Mouse (Mus musculus) limb, embryonic 14.5 days (tissue): ENCODE measurements at regions not wholly inside any gene's neighbourhood (a gene's known extent, or its start where the extent isn't known, plus 50 kb on each side); places are given as distances from the start of the nearest gene placed in this dataset.

ENCODE experiments used
- ATAC-seq: fragments of 200-750 bp; cut with Nextera tagmentation; 2 replicates; pipeline ENCODE4 v1.8.0; 2017; ENCODE audit warnings: low read depth, moderate number of reproducible peaks, moderate TSS enrichment; ENCODE audit not compliant: low FRiP score
- DNase-seq: peaks from one replicate; pipeline ENCODE4 v3.0.0-alpha.2; 2015; ENCODE audit warnings: low spot score
- H3K27ac ChIP-seq: fragments of 300-500 bp; sonication (generic); replicated peaks from 2 replicates; pipeline ENCODE4 v1.5.1; 2014; ENCODE audit warnings: low read depth, mild to moderate bottlenecking, low read length, moderate library complexity, mixed read lengths
- H3K27me3 ChIP-seq: fragments of 300-500 bp; sonication (generic); 2 replicates; pipeline ENCODE4 v1.6.1; 2014; ENCODE audit warnings: low read length, mixed read lengths; ENCODE audit not compliant: control insufficient read depth, insufficient read depth
- H3K36me3 ChIP-seq: fragments of 300-500 bp; sonication (generic); 2 replicates; pipeline ENCODE4 v1.6.1; 2014; ENCODE audit warnings: mild to moderate bottlenecking, low read length, moderate library complexity, mixed read lengths; ENCODE audit not compliant: control insufficient read depth, insufficient read depth
- H3K4me1 ChIP-seq: fragments of 300-500 bp; sonication (generic); 2 replicates; pipeline ENCODE4 v1.6.1; 2014; ENCODE audit warnings: antibody characterized with exemption, low read length, mixed read lengths; ENCODE audit not compliant: control insufficient read depth, insufficient read depth
- H3K4me2 ChIP-seq: fragments of 300-500 bp; sonication (generic); replicated peaks from 2 replicates; pipeline ENCODE4 v1.6.1; 2014; ENCODE audit warnings: low read depth, mild to moderate bottlenecking, low read length, moderate library complexity; ENCODE audit not compliant: severe bottlenecking
- H3K4me3 ChIP-seq: fragments of 300-500 bp; sonication (generic); replicated peaks from 2 replicates; pipeline ENCODE4 v1.5.1; 2014; ENCODE audit warnings: low read length
- H3K9ac ChIP-seq: fragments of 300-500 bp; sonication (generic); 2 replicates; pipeline ENCODE4 v1.6.1; 2014; ENCODE audit warnings: mild to moderate bottlenecking, low read depth, low read length, moderate library complexity; ENCODE audit not compliant: severe bottlenecking
- H3K9me3 ChIP-seq: fragments of 300-500 bp; sonication (generic); 2 replicates; pipeline ENCODE4 v1.6.1; 2016; ENCODE audit warnings: low read length; ENCODE audit not compliant: control insufficient read depth
- POLR2A ChIP-seq: fragments of 200-500 bp; IDR thresholded peaks from 2 replicates; pipeline ENCODE4 v1.8.0; 2012; ENCODE audit warnings: inconsistent platforms, mild to moderate bottlenecking, moderate library complexity, borderline replicate concordance; ENCODE audit not compliant: insufficient read depth, insufficient read length; ENCODE audit errors: extremely low read depth
- WGBS: fragments of 180-500 bp; shearing (Covaris S2); extraction: QIAGEN DNeasy Blood & Tissue Kit; methylation state at CpG from one replicate; pipeline ENCODE4 v1.1.7; 2014; 5-methylcytosine and 5-hydroxymethylcytosine counted together

DNA sequence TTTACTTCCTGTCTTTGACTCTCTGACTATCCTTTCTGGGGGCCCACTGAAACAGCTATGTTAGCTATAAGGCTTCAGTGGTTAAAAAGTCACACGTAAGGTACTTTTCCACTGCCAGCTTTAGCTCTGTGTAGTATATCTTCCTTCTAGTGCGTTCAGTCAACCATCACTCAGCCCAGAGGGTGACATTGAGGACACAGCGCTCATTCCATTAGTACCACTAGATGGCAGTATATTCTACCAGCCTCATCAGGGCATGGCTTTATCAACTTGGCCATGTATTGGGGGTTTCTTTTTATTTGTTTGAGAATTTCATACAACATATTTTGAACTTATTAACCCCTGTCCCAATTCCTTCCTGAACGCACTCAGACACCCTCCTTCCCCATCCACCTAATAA lies 198.2 kb upstream of the Ift57 start:
- WGBS: 40% methylated on average over 4 of the region's 4 CpGs
- Histone ChIP-seq H3K9me3 (no peaks in the 10 kb centered on the region), H3K27me3 (no peaks in the 10 kb centered on the region), H3K9ac (no peak overlapping the region), H3K4me2 (no peak overlapping the region), H3K4me3 (no peak overlapping the region), H3K27ac (no peak overlapping the region), H3K36me3 (no peaks in the 10 kb centered on the region), H3K4me1 (no peaks in the 10 kb centered on the region)
- no peak for TF ChIP-seq POLR2A
- DNase-seq: peak; percentile 72
- peak; percentile 55; the same call in 1 of the 2 replicates for ATAC-seq

DNA sequence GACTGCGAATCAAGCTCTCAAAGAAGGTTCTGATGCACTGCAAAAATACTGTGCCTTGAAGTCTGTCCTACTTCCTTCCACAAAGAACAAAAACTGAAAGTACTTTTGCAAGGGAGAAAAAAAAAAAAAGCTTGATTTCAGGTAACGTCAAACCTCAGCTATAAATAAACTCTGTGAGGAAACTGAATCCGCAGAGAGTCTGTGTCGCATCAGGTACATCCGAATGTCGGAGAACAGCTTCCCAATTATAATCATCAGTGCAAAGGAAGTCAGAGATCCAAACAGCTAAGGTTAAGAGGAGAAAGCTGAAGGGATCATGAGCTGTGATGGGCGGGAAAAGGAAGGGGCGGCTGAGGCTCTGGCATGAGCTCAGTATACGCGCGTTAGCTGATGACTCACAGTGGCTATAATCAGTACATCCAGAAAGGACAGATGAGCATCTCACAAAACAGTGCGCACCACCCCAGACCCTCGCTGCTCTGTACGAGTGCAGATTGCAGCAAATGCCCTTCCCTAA lies 195.1 kb upstream of the Ift57 start:
- Histone ChIP-seq H3K9ac (no peak overlapping the region), H3K9me3 (no peaks in the 10 kb centered on the region), H3K27me3 (no peaks in the 10 kb centered on the region), H3K4me2 (no peak overlapping the region), H3K4me3 (no peak overlapping the region), H3K4me1 (no peaks in the 10 kb centered on the region), H3K36me3 (no peaks in the 10 kb centered on the region), H3K27ac (no peak overlapping the region)
- no peak for ATAC-seq
- no peak for DNase-seq
- WGBS: 83% methylated on average over 14 of the region's 14 CpGs
- TF ChIP-seq POLR2A: no peak

DNA sequence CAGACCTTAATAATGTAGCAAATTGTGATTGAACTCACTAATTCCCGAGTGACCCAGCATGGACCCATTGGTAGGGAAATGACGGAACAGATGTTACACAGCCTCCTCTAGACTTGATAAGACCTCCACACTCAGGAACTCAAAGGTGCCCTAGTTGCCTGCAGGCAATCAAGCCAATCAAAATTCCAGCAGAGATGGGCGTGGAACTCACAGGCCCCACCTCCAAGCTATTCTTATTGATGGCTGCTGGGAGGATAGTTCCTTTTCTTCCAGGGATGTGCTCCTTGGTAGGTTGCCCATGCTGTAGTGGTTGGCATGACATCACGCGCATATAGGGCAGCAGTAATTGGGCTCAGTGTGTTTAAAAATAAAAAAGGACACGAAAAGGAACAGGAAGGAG lies 194.4 kb upstream of the Ift57 start:
- no peak for DNase-seq
- no peak for ATAC-seq

DNA sequence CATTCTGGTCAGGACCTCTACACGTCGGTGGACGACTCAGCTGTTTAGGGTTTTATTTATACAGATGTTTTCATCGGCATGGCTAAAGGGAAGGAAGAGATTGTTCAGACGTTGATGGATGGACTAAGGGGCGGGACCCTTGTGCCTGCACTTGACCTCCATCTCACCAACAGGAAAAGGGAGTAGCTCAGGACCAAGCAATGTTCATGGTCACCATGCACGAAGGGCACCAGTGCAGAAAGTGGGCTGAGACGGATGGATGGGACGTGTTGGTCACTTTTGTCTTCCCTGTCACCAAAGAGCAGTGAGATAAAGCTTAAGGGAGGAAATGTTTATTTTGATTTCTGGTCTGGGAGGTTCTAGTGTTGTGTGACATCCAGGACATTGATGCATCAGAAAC lies 193.8 kb upstream of the Ift57 start:
- no peaks in the 10 kb centered on the region for H3K9me3 ChIP-seq
- DNase-seq (no peak), ATAC-seq (no peak)
- no peak overlapping the region for H3K9ac ChIP-seq
- H3K36me3 ChIP-seq: no peaks in the 10 kb centered on the region
- H3K4me2 ChIP-seq: no peak overlapping the region
- no peaks in the 10 kb centered on the region for H3K27me3 ChIP-seq
- no peaks in the 10 kb centered on the region for H3K4me1 ChIP-seq
- no peak overlapping the region for H3K4me3 ChIP-seq
- no peak for TF ChIP-seq POLR2A
- WGBS: 81% methylated on average over 9 of the region's 9 CpGs
- H3K27ac ChIP-seq: no peak overlapping the region

More for the DNA sequence above, 194.4 kb upstream of the Ift57 start:
- Histone ChIP-seq H3K4me3 (no peak overlapping the region), H3K9me3 (no peaks in the 10 kb centered on the region), H3K4me2 (no peak overlapping the region), H3K36me3 (no peaks in the 10 kb centered on the region), H3K9ac (no peak overlapping the region), H3K4me1 (no peaks in the 10 kb centered on the region), H3K27ac (no peak overlapping the region), H3K27me3 (no peaks in the 10 kb centered on the region)
- 82% methylated on average over 6 of the region's 6 CpGs for WGBS
- no peak for TF ChIP-seq POLR2A

DNA sequence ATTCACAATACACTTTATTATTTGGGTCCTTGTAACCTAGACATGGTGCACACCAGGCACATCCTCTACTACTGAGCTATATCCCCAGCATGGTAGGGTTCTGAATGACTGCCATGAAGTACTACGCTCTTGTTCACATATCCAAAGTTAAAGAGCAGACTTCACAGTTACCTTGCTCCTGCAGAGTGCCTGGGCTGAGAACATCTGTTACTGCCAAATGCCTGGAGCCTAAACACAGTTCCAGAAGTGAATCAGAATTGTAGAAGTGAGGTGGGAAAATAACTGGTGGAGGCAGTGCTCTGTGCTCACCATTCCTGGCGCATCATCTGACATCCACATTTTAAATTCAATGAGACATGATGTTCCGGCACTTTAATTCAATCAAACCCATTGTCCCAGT lies 180.2 kb upstream of the Ift57 start:
- DNase-seq (no peak), ATAC-seq (no peak)
- H3K4me1 ChIP-seq: no peaks in the 10 kb centered on the region
- H3K36me3 ChIP-seq: no peaks in the 10 kb centered on the region
- no peaks in the 10 kb centered on the region for H3K9me3 ChIP-seq
- no peaks in the 10 kb centered on the region for H3K27me3 ChIP-seq
- no peak for TF ChIP-seq POLR2A
- H3K27ac ChIP-seq: no peak overlapping the region
- no peak overlapping the region for H3K4me3 ChIP-seq
- no peak overlapping the region for H3K4me2 ChIP-seq
- H3K9ac ChIP-seq: no peak overlapping the region
- WGBS: 98% methylated on average over 3 of the region's 3 CpGs

DNA sequence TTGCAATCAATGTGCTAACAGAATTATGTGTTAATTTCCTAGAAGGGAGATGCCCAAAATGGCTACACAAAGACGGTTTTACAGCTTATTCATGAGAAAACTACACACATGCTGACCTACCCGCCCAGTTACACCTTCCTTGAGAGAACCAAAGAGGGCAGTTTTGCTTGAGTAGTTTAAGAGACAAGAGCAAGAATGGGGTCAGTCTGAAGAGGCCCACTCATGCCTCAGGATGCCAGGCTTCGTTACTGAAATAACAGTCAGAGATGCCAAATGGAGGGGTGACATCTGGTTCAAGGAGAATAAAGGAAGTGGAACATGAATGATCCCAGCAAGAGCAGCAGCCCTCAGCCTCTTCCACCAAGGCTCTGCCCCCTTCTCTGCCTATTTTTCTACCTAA lies 178.6 kb upstream of the Ift57 start:
- H3K4me1 ChIP-seq: no peaks in the 10 kb centered on the region
- no peak overlapping the region for H3K9ac ChIP-seq
- DNase-seq: no peak
- H3K4me3 ChIP-seq: no peak overlapping the region
- H3K36me3 ChIP-seq: no peaks in the 10 kb centered on the region
- TF ChIP-seq POLR2A: no peak
- H3K27ac ChIP-seq: no peak overlapping the region
- H3K4me2 ChIP-seq: no peak overlapping the region
- H3K27me3 ChIP-seq: no peaks in the 10 kb centered on the region
- no peak for ATAC-seq
- H3K9me3 ChIP-seq: no peaks in the 10 kb centered on the region
- 71% methylated on average over 3 of the region's 3 CpGs for WGBS
